Mouse (Mus musculus) CD4-positive, CD25-positive, alpha-beta regulatory T cell, adult 4 months (primary cell): ENCODE data around the gene Gnpat. TPM values are rescaled to one million over a fixed set of nuclear protein-coding genes. Genes with fewer than 3 reads are reported as not detected.
"Not testable (repeated sequence)": the region's sequence is repeated elsewhere in the genome, so short reads cannot be mapped to it uniquely, and the experiment has no call there.

Source experiments
- ATAC-seq: one replicate; pipeline ENCODE4 v1.8.0; 2017
- polyA plus RNA-seq, 2 experiments: library from polyadenylated mRNA; unstranded; fragments of 100-300 nt; shearing (Covaris generic); gene quantifications; one replicate each; pipeline ENCODE4 v1.2.1; 2017

Gene Gnpat
- 10 to 100 TPM; 43.0 to 54.7 TPM for polyA plus RNA-seq

- peak; percentile 88 for ATAC-seq
Measured at GRCm38 (mm10) chr8:124862321-124863162, at the start of gene Gnpat, which contains the start of gene 2810004N23Rik. Gnpat (plus strand) TSS chr8:124863033. 2810004N23Rik (minus strand) TSS chr8:124863120.

- ATAC-seq, result no peak
Measured at GRCm38 (mm10) chr8:124813326-124813725, 49.5 kb upstream of the Gnpat start.

- ATAC-seq, result no peak
Measured at GRCm38 (mm10) chr8:124815870-124816269, 47.0 kb upstream of the Gnpat start.

GRCm38 (mm10) chr8:124816866-124817265, 46.0 kb upstream of the Gnpat start:
- ATAC-seq, result no peak

- ATAC-seq, result no peak
Measured at GRCm38 (mm10) chr8:124817361-124817760, 45.5 kb upstream of the Gnpat start.

GRCm38 (mm10) chr8:124819612-124820115, 43.2 kb upstream of the Gnpat start:
- no peak for ATAC-seq

GRCm38 (mm10) chr8:124820125-124820524, 42.7 kb upstream of the Gnpat start:
- no peak for ATAC-seq

- no peak for ATAC-seq
Measured at GRCm38 (mm10) chr8:124823497-124823896, 39.3 kb upstream of the Gnpat start.

GRCm38 (mm10) chr8:124826658-124827057, 36.2 kb upstream of the Gnpat start:
- ATAC-seq, result no peak

- ATAC-seq, result no peak
Measured at GRCm38 (mm10) chr8:124827387-124827786, 35.4 kb upstream of the Gnpat start.

GRCm38 (mm10) chr8:124828561-124829240, 34.1 kb upstream of the Gnpat start:
- no peak for ATAC-seq

GRCm38 (mm10) chr8:124830050-124830449, 32.8 kb upstream of the Gnpat start:
- no peak for ATAC-seq

- ATAC-seq, result no peak
Measured at GRCm38 (mm10) chr8:124831531-124831930, 31.3 kb upstream of the Gnpat start.

- no peak for ATAC-seq
Measured at GRCm38 (mm10) chr8:124831941-124832340, 30.9 kb upstream of the Gnpat start.

GRCm38 (mm10) chr8:124833430-124834205, 29.2 kb upstream of the Gnpat start:
- no peak for ATAC-seq

- no peak for ATAC-seq
Measured at GRCm38 (mm10) chr8:124835848-124836247, 27.0 kb upstream of the Gnpat start.

GRCm38 (mm10) chr8:124836273-124836672, 26.6 kb upstream of the Gnpat start:
- ATAC-seq, result no peak

GRCm38 (mm10) chr8:124836907-124837306, 25.9 kb upstream of the Gnpat start:
- ATAC-seq, result no peak

- no peak for ATAC-seq
Measured at GRCm38 (mm10) chr8:124837956-124838355, 24.9 kb upstream of the Gnpat start.

- no peak for ATAC-seq
Measured at GRCm38 (mm10) chr8:124839371-124839770, 23.5 kb upstream of the Gnpat start.

GRCm38 (mm10) chr8:124840900-124841299, 21.9 kb upstream of the Gnpat start:
- ATAC-seq, result no peak

- no peak for ATAC-seq
Measured at GRCm38 (mm10) chr8:124841775-124842174, 21.1 kb upstream of the Gnpat start.

- not testable (repeated sequence) for ATAC-seq
Measured at GRCm38 (mm10) chr8:124842929-124843328, 19.9 kb upstream of the Gnpat start.
